Mouse (Mus musculus): ENCODE measurements at regions not wholly inside any gene's neighbourhood (a gene's known extent, or its start where the extent isn't known, plus 50 kb on each side); places are given as distances from the start of the nearest gene placed in this dataset.

DNA sequence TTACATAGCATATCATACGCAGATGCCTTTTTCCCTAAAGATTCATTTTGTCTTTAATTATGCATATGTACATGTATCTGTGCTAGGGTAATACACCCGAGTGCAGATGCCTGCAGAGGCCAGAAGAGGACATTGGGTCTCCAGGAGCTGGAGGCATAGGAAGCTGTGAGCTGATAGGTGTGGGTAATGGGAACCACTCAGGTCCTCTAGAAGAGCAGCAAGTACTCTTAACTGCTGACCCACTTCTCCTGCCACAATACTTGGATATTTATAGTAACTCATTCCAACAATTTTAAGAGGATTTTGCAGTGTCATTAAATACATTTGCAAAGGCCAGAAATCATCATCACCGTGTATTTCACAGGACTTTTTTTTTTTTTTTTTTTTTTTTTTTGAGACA is 486.6 kb downstream of the Slc4a3 start:
- Histone ChIP-seq H3K9ac (ENCODE audit: low read depth, low read length) (no peak overlapping the region), H3K36me3 (ENCODE audit: control insufficient read depth, insufficient read depth, low read length) (no peaks in the 10 kb centered on the region), H3K27me3 (ENCODE audit: control insufficient read depth, insufficient read depth, low read depth, low read length) (no peaks in the 10 kb centered on the region; the same call in 1 of the 2 replicates), H3K4me2 (ENCODE audit: low read length) (no peak overlapping the region), H3K9me3 (replicated peaks; ENCODE audit: control insufficient read depth, low read length, poor library complexity, severe bottlenecking) (no peaks in the 10 kb centered on the region), H3K4me1 (ENCODE audit: control insufficient read depth, insufficient read depth, low read length) (peaks cover 2% of the 10 kb centered on the region; the same call in 1 of the 2 replicates), H3K4me3 (ENCODE audit: low read depth, low read length) (no peak overlapping the region), H3K27ac (ENCODE audit: low read length) (no peak overlapping the region)
- ATAC-seq, result no peak
- 91% methylated on average over 3 of the region's 3 CpGs for WGBS

DNA sequence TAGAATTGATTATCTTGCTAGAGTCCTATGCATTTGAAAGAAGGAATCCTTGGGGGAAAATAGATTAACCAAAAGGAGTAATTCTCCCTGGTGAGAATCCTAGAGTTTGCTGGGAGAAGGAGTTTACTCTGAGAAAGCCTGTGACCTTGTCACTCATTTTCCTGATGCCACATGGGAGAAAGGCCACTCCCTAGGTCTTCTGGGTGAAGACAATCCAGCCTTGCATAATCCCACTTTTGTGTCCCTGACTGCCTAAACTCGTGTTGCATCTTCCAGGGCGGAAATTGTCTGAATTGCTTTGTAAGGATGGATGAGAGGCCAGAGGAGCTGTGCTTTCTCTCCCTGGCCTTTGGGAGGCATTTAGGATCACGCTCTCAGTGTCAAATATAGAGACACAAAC is 490.2 kb downstream of the Slc4a3 start:
- WGBS, result 24% methylated on average over 3 of the region's 3 CpGs
- no peak overlapping the region for H3K27ac ChIP-seq (ENCODE audit: low read length)
- ATAC-seq, result no peak

GRCm38 (mm10) chr1:76039029-76039655 is 493.1 kb downstream of the Slc4a3 start:
- Histone ChIP-seq H3K27me3 (ENCODE audit: control insufficient read depth, insufficient read depth, low read depth, low read length) (no peaks in the 10 kb centered on the region; the same call in 1 of the 2 replicates), H3K9me3 (replicated peaks; ENCODE audit: control insufficient read depth, low read length, poor library complexity, severe bottlenecking) (no peaks in the 10 kb centered on the region), H3K4me1 (ENCODE audit: control insufficient read depth, insufficient read depth, low read length) (no peaks in the 10 kb centered on the region), H3K36me3 (ENCODE audit: control insufficient read depth, insufficient read depth, low read length) (no peaks in the 10 kb centered on the region), H3K27ac (ENCODE audit: low read length) (no peak overlapping the region), H3K4me2 (ENCODE audit: low read length) (no peak overlapping the region), H3K4me3 (ENCODE audit: low read depth, low read length) (no peak overlapping the region), H3K9ac (ENCODE audit: low read depth, low read length) (no peak overlapping the region)
- ATAC-seq, result no peak
- WGBS, result 63% methylated on average over 4 of the region's 4 CpGs

More for the DNA sequence above, 490.2 kb downstream of the Slc4a3 start:
- no peak overlapping the region for H3K4me3 ChIP-seq (ENCODE audit: low read depth, low read length)
- H3K4me1 ChIP-seq (ENCODE audit: control insufficient read depth, insufficient read depth, low read length), result no peaks in the 10 kb centered on the region
- no peak overlapping the region for H3K4me2 ChIP-seq (ENCODE audit: low read length)
- no peak overlapping the region for H3K9ac ChIP-seq (ENCODE audit: low read depth, low read length)
- no peaks in the 10 kb centered on the region for H3K9me3 ChIP-seq (replicated peaks; ENCODE audit: control insufficient read depth, low read length, poor library complexity, severe bottlenecking)
- H3K27me3 ChIP-seq (ENCODE audit: control insufficient read depth, insufficient read depth, low read depth, low read length), result no peaks in the 10 kb centered on the region; the same call in 1 of the 2 replicates
- H3K36me3 ChIP-seq (ENCODE audit: control insufficient read depth, insufficient read depth, low read length), result no peaks in the 10 kb centered on the region

GRCm38 (mm10) chr1:76039661-76040060 is 493.6 kb downstream of the Slc4a3 start:
- H3K27ac ChIP-seq (ENCODE audit: low read length), result no peak overlapping the region
- H3K4me3 ChIP-seq (ENCODE audit: low read depth, low read length), result no peak overlapping the region
- no peak for ATAC-seq
- no peaks in the 10 kb centered on the region for H3K4me1 ChIP-seq (ENCODE audit: control insufficient read depth, insufficient read depth, low read length)
- H3K4me2 ChIP-seq (ENCODE audit: low read length), result no peak overlapping the region
- no peaks in the 10 kb centered on the region; the same call in 1 of the 2 replicates for H3K27me3 ChIP-seq (ENCODE audit: control insufficient read depth, insufficient read depth, low read depth, low read length)
- H3K9ac ChIP-seq (ENCODE audit: low read depth, low read length), result no peak overlapping the region
- H3K36me3 ChIP-seq (ENCODE audit: control insufficient read depth, insufficient read depth, low read length), result no peaks in the 10 kb centered on the region
- H3K9me3 ChIP-seq (replicated peaks; ENCODE audit: control insufficient read depth, low read length, poor library complexity, severe bottlenecking), result no peaks in the 10 kb centered on the region
- 83% methylated on average over 4 of the region's 4 CpGs for WGBS

- 86% methylated on average over 1 of the region's 1 CpGs for WGBS
- Histone ChIP-seq H3K27me3 (ENCODE audit: control insufficient read depth, insufficient read depth, low read depth, low read length) (no peaks in the 10 kb centered on the region), H3K4me1 (ENCODE audit: control insufficient read depth, insufficient read depth, low read length) (0 out of 2 replicates have a peak, but pooled peaks cover 3% of the 10 kb centered on the region), H3K9ac (ENCODE audit: low read depth, low read length) (no peak overlapping the region), H3K9me3 (replicated peaks; ENCODE audit: control insufficient read depth, low read length, poor library complexity, severe bottlenecking) (no peaks in the 10 kb centered on the region; the same call in 1 of the 2 replicates), H3K4me3 (ENCODE audit: low read depth, low read length) (no peak overlapping the region), H3K27ac (ENCODE audit: low read length) (no peak overlapping the region), H3K4me2 (ENCODE audit: low read length) (no peak overlapping the region), H3K36me3 (ENCODE audit: control insufficient read depth, insufficient read depth, low read length) (no peaks in the 10 kb centered on the region)
- no peak for ATAC-seq
Observed at GRCm38 (mm10) chr1:76050264-76050663, 504.2 kb downstream of the Slc4a3 start.

- 41% methylated on average over 10 of the region's 10 CpGs for WGBS
- 0 out of 2 replicates have a peak, but pooled peaks cover 3% of the 10 kb centered on the region for H3K4me1 ChIP-seq (ENCODE audit: control insufficient read depth, insufficient read depth, low read length)
- no peak for ATAC-seq
Observed at GRCm38 (mm10) chr1:76053378-76054171, 507.5 kb downstream of the Slc4a3 start.

GRCm38 (mm10) chr1:76065783-76066182 is 519.7 kb downstream of the Slc4a3 start:
- H3K4me2 ChIP-seq (ENCODE audit: low read length), result no peak overlapping the region
- H3K9me3 ChIP-seq (replicated peaks; ENCODE audit: control insufficient read depth, low read length, poor library complexity, severe bottlenecking), result no peaks in the 10 kb centered on the region
- H3K9ac ChIP-seq (ENCODE audit: low read depth, low read length), result no peak overlapping the region
- ATAC-seq, result no peak
- no peaks in the 10 kb centered on the region for H3K27me3 ChIP-seq (ENCODE audit: control insufficient read depth, insufficient read depth, low read depth, low read length)
- H3K4me1 ChIP-seq (ENCODE audit: control insufficient read depth, insufficient read depth, low read length), result no peaks in the 10 kb centered on the region
- H3K36me3 ChIP-seq (ENCODE audit: control insufficient read depth, insufficient read depth, low read length), result no peaks in the 10 kb centered on the region
- 51% methylated on average over 6 of the region's 6 CpGs for WGBS
- no peak overlapping the region for H3K27ac ChIP-seq (ENCODE audit: low read length)
- no peak overlapping the region for H3K4me3 ChIP-seq (ENCODE audit: low read depth, low read length)

More at GRCm38 (mm10) chr1:76053378-76054171, 507.5 kb downstream of the Slc4a3 start:
- no peaks in the 10 kb centered on the region for H3K27me3 ChIP-seq (ENCODE audit: control insufficient read depth, insufficient read depth, low read depth, low read length)
- H3K4me2 ChIP-seq (ENCODE audit: low read length), result no peak overlapping the region
- no peak overlapping the region for H3K4me3 ChIP-seq (ENCODE audit: low read depth, low read length)
- H3K36me3 ChIP-seq (ENCODE audit: control insufficient read depth, insufficient read depth, low read length), result no peaks in the 10 kb centered on the region
- no peak overlapping the region for H3K9ac ChIP-seq (ENCODE audit: low read depth, low read length)
- H3K27ac ChIP-seq (ENCODE audit: low read length), result no peak overlapping the region
- H3K9me3 ChIP-seq (replicated peaks; ENCODE audit: control insufficient read depth, low read length, poor library complexity, severe bottlenecking), result no peaks in the 10 kb centered on the region

DNA sequence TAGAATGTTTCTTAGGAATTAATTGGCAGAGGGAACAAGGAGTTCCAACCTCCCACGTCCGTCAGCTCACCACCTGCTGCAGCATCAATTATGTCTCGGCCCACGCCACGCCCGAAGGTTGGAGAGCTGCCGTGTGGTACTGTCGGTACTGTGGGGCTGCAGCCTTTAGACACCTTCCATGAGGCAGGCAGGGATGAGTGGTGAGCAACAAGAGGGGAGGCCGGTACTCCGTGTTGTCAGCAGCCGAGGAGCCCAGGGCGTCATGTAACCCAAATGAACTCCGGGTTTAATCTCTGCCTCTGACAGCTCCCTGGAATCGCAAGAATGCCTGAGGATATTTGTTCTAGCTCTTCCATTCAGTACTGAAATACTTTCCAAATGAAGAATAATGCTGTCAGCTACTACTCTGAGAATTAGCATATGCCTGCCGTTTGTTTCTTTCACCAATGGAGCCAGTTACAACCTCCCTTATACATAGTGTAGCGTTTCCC is 524.8 kb downstream of the Slc4a3 start:
- ATAC-seq, result peak; percentile 51; the same call in 1 of the 2 replicates
- H3K4me3 ChIP-seq (ENCODE audit: low read depth, low read length), result no peak overlapping the region
- no peak overlapping the region for H3K27ac ChIP-seq (ENCODE audit: low read length)
- no peaks in the 10 kb centered on the region for H3K27me3 ChIP-seq (ENCODE audit: control insufficient read depth, insufficient read depth, low read depth, low read length)
- H3K4me2 ChIP-seq (ENCODE audit: low read length), result no peak overlapping the region
- 58% methylated on average over 16 of the region's 16 CpGs for WGBS
- H3K36me3 ChIP-seq (ENCODE audit: control insufficient read depth, insufficient read depth, low read length), result no peaks in the 10 kb centered on the region
- no peaks in the 10 kb centered on the region for H3K9me3 ChIP-seq (replicated peaks; ENCODE audit: control insufficient read depth, low read length, poor library complexity, severe bottlenecking)
- H3K9ac ChIP-seq (ENCODE audit: low read depth, low read length), result no peak overlapping the region
- H3K4me1 ChIP-seq (ENCODE audit: control insufficient read depth, insufficient read depth, low read length), result peaks cover 7% of the 10 kb centered on the region

- Histone ChIP-seq H3K27ac (ENCODE audit: low read length) (no peak overlapping the region), H3K9me3 (replicated peaks; ENCODE audit: control insufficient read depth, low read length, poor library complexity, severe bottlenecking) (no peaks in the 10 kb centered on the region), H3K4me3 (ENCODE audit: low read depth, low read length) (no peak overlapping the region), H3K27me3 (ENCODE audit: control insufficient read depth, insufficient read depth, low read depth, low read length) (no peaks in the 10 kb centered on the region), H3K9ac (ENCODE audit: low read depth, low read length) (no peak overlapping the region), H3K4me2 (ENCODE audit: low read length) (no peak overlapping the region), H3K36me3 (ENCODE audit: control insufficient read depth, insufficient read depth, low read length) (no peaks in the 10 kb centered on the region), H3K4me1 (ENCODE audit: control insufficient read depth, insufficient read depth, low read length) (peaks cover 11% of the 10 kb centered on the region)
- no peak for ATAC-seq
- 66% methylated on average over 3 of the region's 3 CpGs for WGBS
Observed at GRCm38 (mm10) chr1:76075213-76075612, 529.1 kb downstream of the Slc4a3 start.
